In the genomic region with DNA sequence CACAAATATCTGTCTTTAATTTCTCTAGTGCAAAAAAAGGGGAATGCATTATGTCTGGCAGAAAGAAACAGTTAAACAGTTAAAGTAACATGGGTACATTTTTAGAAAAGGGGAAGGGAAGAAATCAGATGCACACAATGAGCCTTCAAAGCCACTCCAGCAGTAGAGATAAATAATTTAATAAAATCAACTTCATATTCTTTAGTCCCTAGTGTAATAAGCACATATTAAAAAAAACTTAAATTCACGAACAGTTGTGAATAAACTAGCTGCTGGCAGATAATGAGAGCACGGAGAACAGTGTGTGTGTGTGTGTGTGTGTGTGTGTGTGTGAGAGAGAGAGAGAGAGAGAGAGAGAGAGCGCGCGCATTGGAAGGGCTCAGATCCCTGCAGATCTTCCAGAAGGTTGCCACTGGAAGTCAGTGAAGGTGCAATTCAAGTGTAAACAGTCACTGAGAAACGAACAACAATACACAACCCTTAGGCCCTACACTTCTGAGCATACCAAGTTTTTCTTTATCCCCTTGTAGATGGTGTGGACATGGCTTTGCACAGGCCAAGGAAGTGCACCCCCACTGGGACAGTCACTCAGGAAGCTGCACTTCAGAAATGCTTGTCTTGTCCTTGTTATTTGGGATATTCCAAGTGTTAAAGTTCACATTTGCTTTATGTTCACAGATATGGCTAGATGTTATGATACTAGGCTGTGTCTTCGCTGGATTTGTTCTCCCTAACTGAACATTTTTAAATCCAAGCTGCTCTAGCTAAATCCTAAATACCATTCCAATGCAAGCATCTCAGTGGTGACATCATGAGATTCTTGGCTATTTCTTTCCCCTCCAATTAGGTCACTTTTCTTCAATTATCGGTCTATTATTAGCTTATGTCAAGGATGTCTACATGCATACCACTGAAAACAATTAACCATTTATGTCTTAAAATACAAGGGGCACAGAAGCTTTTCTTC, we compare ENCODE assay signal across 13 mouse cellular contexts. TPM values are rescaled to one million over a fixed set of nuclear protein-coding genes. Genes with fewer than 3 reads are reported as not detected.
DNase-seq lines count a peak whose midpoint lies in the region; ATAC-seq lines count a peak whose summit lies in the region.
"Had no signal": no experiment of that assay in that cellular context is flagged by ENCODE, and none has a peak within 500 bp of the region (broad histone marks: within the 10 kb centered on the region; RNA-seq: fewer than 3 reads in every experiment).

No protein-coding gene starts in this region.

- no peak overlapping the region for H3K9ac ChIP-seq in hindbrain, embryonic 12.5 days
- peak overlapping the region; percentile 59 for H3K9ac ChIP-seq in midbrain, embryonic 16.5 days (ENCODE audit: low read depth, low read length)
- H3K9ac ChIP-seq: liver, embryonic 14.5 days had no signal

- no peaks in the 10 kb centered on the region for H3K36me3 ChIP-seq in hindbrain, embryonic 12.5 days
- H3K36me3 ChIP-seq in midbrain, embryonic 16.5 days (ENCODE audit: control insufficient read depth, insufficient read depth, low read length) = no peaks in the 10 kb centered on the region
- H3K36me3 ChIP-seq: heart, embryonic 15.5 days had no signal

- H3K9me3 ChIP-seq in hindbrain, embryonic 12.5 days (replicated peaks) = no peaks in the 10 kb centered on the region
- H3K9me3 ChIP-seq in midbrain, embryonic 16.5 days (replicated peaks; ENCODE audit: control insufficient read depth, low read length, poor library complexity, severe bottlenecking) = no peaks in the 10 kb centered on the region
- H3K9me3 ChIP-seq: heart, embryonic 15.5 days had no signal

- no peak overlapping the region for H3K4me3 ChIP-seq in hindbrain, embryonic 12.5 days
- H3K4me3 ChIP-seq in midbrain, embryonic 16.5 days (ENCODE audit: low read depth, low read length) = peak overlapping the region; percentile 9; the same call in 1 of the 2 replicates

- H3K27ac ChIP-seq in hindbrain, embryonic 12.5 days = peak overlapping the region; percentile 76
- peak overlapping the region; percentile 89 for H3K27ac ChIP-seq in midbrain, embryonic 16.5 days (ENCODE audit: low read length)
- H3K27ac ChIP-seq: heart, embryonic 15.5 days; liver, embryonic 14.5 days had no signal

- ATAC-seq in hindbrain, embryonic 12.5 days (ENCODE audit: low FRiP score) = no peak
- ATAC-seq in midbrain, embryonic 16.5 days = no peak
- ATAC-seq: Patski had no signal

- peaks cover 12% of the 10 kb centered on the region; the same call in 1 of the 2 replicates for H3K27me3 ChIP-seq in hindbrain, embryonic 12.5 days
- no peaks in the 10 kb centered on the region for H3K27me3 ChIP-seq in midbrain, embryonic 16.5 days (ENCODE audit: control insufficient read depth, insufficient read depth, low read depth, low read length)
- H3K27me3 ChIP-seq: Patski had no signal

- WGBS in hindbrain, embryonic 12.5 days = 24% methylated on average over 8 of the region's 8 CpGs
- 32% methylated on average over 8 of the region's 8 CpGs for WGBS in midbrain, embryonic 16.5 days

- H3K4me2 ChIP-seq in hindbrain, embryonic 12.5 days (replicated peaks) = peak overlapping the region; percentile 30; the same call in 1 of the 2 replicates
- H3K4me2 ChIP-seq in midbrain, embryonic 16.5 days (ENCODE audit: low read length) = peak overlapping the region; percentile 51

- peaks cover 53% of the 10 kb centered on the region for H3K4me1 ChIP-seq in hindbrain, embryonic 12.5 days
- peaks cover 31% of the 10 kb centered on the region for H3K4me1 ChIP-seq in midbrain, embryonic 16.5 days (ENCODE audit: control insufficient read depth, insufficient read depth, low read length)

- DNase-seq in heart, adult 11 months = peak; percentile 77
- DNase-seq in heart, adult 8-10 months (ENCODE audit: low spot score) = no peak
- DNase-seq in cerebellum, adult 8-10 months = peak; percentile 65
- no peak for DNase-seq in lung, postnatal 25 days (ENCODE audit: low spot score)
- no peak for DNase-seq in urinary bladder, postnatal 10 days (ENCODE audit: low spot score)
- no peak for DNase-seq in adrenal gland, adult (ENCODE audit: inconsistent age in 2 of 2, low spot score in 1 of 2)
- DNase-seq: kidney, adult 8-10 months had no signal

RNA-seq across cellular contexts. Expression of a gene that starts 3.3 kb away (rescaled TPM):
- total RNA-seq in heart, adult 8-10 months (2022) = under 1 TPM in 1 of 4 experiments, not detected in 3; 0.12 TPM
- 104 and 115 TPM in 2 replicates for polyA plus RNA-seq in hindbrain, embryonic 12.5 days (2016; fragmentation: Nextera tagmentation; extraction: Ambion mirVana)
- polyA plus RNA-seq in midbrain, embryonic 16.5 days (2015; fragmentation: Nextera tagmentation; extraction: Ambion mirVana) = 136 and 156 TPM in 2 replicates
- total RNA-seq: megakaryocyte progenitor cell, adult 5-6 weeks had no signal

Comparison
In these comparisons a context has a peak if more than half of its experiments do, and no peak if none do; other contexts are left out.
1. DNase-seq: peak in heart, adult 11 months (single experiment) and cerebellum, adult 8-10 months (single experiment); none in heart, adult 8-10 months (single experiment), lung, postnatal 25 days (single experiment), urinary bladder, postnatal 10 days (single experiment) and adrenal gland, adult (0 of 2).